Mouse (Mus musculus) midbrain, postnatal 0 days (tissue): ENCODE measurements around the gene Styxl1. TPM values are rescaled to one million over a fixed set of nuclear protein-coding genes. Genes with fewer than 3 reads are reported as not detected.

Experiments
- ATAC-seq: fragments of 200-750 bp; cut with Nextera tagmentation; 2 replicates; pipeline ENCODE4 v1.8.0; 2017; ENCODE audit warnings: moderate number of reproducible peaks, mild to moderate bottlenecking, moderate TSS enrichment, moderate library complexity; ENCODE audit not compliant: low FRiP score
- DNase-seq: peaks from one replicate; pipeline ENCODE4 v3.0.0-alpha.2; 2015; ENCODE audit warnings: low spot score
- H3K27ac ChIP-seq: fragments of 300-500 bp; sonication (generic); 2 replicates; pipeline ENCODE4 v1.5.1; 2014; ENCODE audit warnings: low read depth, mild to moderate bottlenecking, low read length, mixed read lengths
- H3K27me3 ChIP-seq: fragments of 300-500 bp; sonication (generic); 2 replicates; pipeline ENCODE4 v1.6.1; 2014; ENCODE audit warnings: low read length, control low read depth, mixed read lengths; ENCODE audit not compliant: insufficient read depth
- H3K36me3 ChIP-seq: fragments of 300-500 bp; sonication (generic); 2 replicates; pipeline ENCODE4 v1.6.1; 2014; ENCODE audit warnings: low read length, control low read depth, mixed read lengths; ENCODE audit not compliant: insufficient read depth
- H3K4me1 ChIP-seq: fragments of 300-500 bp; sonication (generic); 2 replicates; pipeline ENCODE4 v1.6.1; 2014; ENCODE audit warnings: mild to moderate bottlenecking, control low read depth, antibody characterized with exemption, low read length, mixed read lengths; ENCODE audit not compliant: insufficient read depth
- H3K4me2 ChIP-seq: fragments of 300-500 bp; sonication (generic); 2 replicates; pipeline ENCODE4 v1.6.1; 2014; ENCODE audit warnings: low read depth, mild to moderate bottlenecking, low read length, mixed read lengths; ENCODE audit not compliant: poor library complexity, severe bottlenecking
- H3K4me3 ChIP-seq: fragments of 300-500 bp; sonication (generic); 2 replicates; pipeline ENCODE4 v1.5.1; 2014; ENCODE audit warnings: low read depth, mild to moderate bottlenecking, low read length, moderate library complexity
- H3K9ac ChIP-seq: fragments of 300-500 bp; sonication (generic); replicated peaks from 2 replicates; pipeline ENCODE4 v1.6.1; 2014; ENCODE audit warnings: mild to moderate bottlenecking, low read length, moderate library complexity, mixed read lengths; ENCODE audit not compliant: poor library complexity, severe bottlenecking
- H3K9me3 ChIP-seq: fragments of 300-500 bp; sonication (generic); 2 replicates; pipeline ENCODE4 v1.6.1; 2016; ENCODE audit warnings: low read length, control low read depth
- CTCF ChIP-seq: IDR thresholded peaks from 2 replicates; pipeline ENCODE4 v1.5.1; 2016; ENCODE audit warnings: antibody characterized with exemption, mild to moderate bottlenecking
- WGBS: fragments of 180-500 bp; shearing (Covaris S2); extraction: QIAGEN DNeasy Blood & Tissue Kit; methylation state at CpG from one replicate; pipeline ENCODE4 v1.1.7; 2014; 5-methylcytosine and 5-hydroxymethylcytosine counted together
- microRNA-seq: library from miRNA; unstranded; fragments of <30 nt; microRNA quantifications from one replicate; pipeline ENCODE4, GENCODE M21; 2016; ENCODE audit warnings: borderline number of aligned reads
- polyA plus RNA-seq: library from polyadenylated mRNA; unstranded; fragments of >200 nt; fragmentation: Nextera tagmentation; extraction: Ambion mirVana; gene quantifications from 2 replicates; pipeline ENCODE4 v1.2.1, GENCODE M21; 2015
- total RNA-seq: library from RNA; depleted of rRNA; stranded (reverse); fragments of >200 nt; gene quantifications from 2 replicates; pipeline ENCODE4 v1.2.3, GENCODE M21; 2014; rRNA removed

Gene Styxl1
- total and polyA plus RNA-seq, 2 experiments from 2014 or later = 0.44 TPM; not detected in 1

DNA sequence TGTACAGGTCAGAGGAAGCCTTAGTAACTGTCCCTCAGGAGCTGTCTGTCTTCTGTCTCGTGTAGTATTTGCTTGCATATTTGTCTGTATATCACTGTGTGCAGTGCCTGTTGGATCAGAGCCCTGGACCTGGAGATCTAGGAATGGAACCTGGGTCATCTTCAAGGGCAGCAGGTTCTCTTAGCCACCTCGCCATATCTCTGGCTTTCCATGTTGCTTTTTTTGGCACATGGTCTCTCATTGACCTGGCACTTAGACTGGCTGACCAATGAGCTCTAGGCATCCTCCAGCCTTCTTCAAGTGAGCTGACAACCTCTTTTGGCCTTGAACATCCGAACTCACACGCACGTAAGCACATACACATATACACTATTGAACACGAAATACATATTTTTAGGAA, 76.0 kb downstream of the Styxl1 start:
- Histone ChIP-seq H3K9ac (no peak overlapping the region), H3K27ac (no peak overlapping the region), H3K9me3 (no peaks in the 10 kb centered on the region), H3K36me3 (peaks cover 3% of the 10 kb centered on the region), H3K4me2 (no peak overlapping the region), H3K4me3 (no peak overlapping the region), H3K4me1 (no peaks in the 10 kb centered on the region), H3K27me3 (no peaks in the 10 kb centered on the region)
- 92% methylated on average over 6 of the region's 6 CpGs for WGBS
- TF ChIP-seq CTCF = no peak
- ATAC-seq = no peak
- DNase-seq = no peak

DNA sequence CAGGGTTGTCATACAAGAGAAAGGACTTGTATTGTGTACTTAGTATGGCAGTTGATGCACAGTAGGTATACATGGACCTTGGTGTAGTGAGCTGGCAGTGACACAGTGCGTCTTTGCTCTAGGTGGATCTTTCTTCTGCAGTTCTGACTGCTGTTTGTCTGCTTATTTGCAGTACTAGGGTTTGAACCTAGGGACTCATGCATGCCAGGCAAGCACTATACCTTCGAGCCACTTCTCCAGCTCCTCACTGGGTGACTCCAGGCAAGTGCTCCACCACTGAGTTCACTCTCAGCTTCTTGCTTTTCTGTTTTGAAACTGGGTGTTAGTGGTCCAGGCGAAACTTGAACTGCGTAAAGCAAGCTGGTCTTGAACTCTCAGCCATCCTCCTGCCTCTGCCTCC, 76.6 kb downstream of the Styxl1 start:
- H3K4me2 ChIP-seq = no peak overlapping the region
- H3K9ac ChIP-seq = no peak overlapping the region
- TF ChIP-seq CTCF = no peak
- H3K9me3 ChIP-seq = no peaks in the 10 kb centered on the region
- H3K4me1 ChIP-seq = no peaks in the 10 kb centered on the region
- no peak for ATAC-seq
- H3K36me3 ChIP-seq = no peaks in the 10 kb centered on the region
- WGBS = 95% methylated on average over 4 of the region's 4 CpGs
- DNase-seq = no peak
- H3K27me3 ChIP-seq = no peaks in the 10 kb centered on the region
- H3K4me3 ChIP-seq = no peak overlapping the region
- H3K27ac ChIP-seq = no peak overlapping the region

DNA sequence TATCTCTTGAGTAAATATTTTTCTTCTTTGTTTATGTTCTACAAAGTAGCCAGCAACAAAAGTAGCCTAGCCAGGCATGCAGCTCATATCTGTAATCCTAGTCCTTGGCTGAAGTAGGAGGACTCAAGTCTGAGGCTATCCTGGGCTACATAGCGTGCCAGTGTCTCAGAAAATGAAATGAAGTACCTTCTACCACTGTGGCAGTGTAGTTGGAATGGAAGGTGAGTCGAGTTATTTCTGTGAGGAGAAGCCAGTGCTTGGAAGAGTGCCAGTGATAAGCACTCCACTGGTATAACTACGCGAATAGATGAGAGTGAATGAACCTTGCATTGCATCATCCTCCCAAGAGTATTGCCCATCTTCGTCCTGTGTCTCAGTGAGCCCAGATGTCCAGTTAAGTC, 80.5 kb downstream of the Styxl1 start:
- no peak for DNase-seq
- Histone ChIP-seq H3K9me3 (no peaks in the 10 kb centered on the region), H3K27me3 (no peaks in the 10 kb centered on the region), H3K36me3 (no peaks in the 10 kb centered on the region), H3K27ac (no peak overlapping the region), H3K4me2 (no peak overlapping the region), H3K9ac (no peak overlapping the region), H3K4me1 (no peaks in the 10 kb centered on the region), H3K4me3 (no peak overlapping the region)
- no peak for TF ChIP-seq CTCF
- WGBS = 90% methylated on average over 5 of the region's 5 CpGs
- ATAC-seq = no peak

Small RNAs within 50 kb of the gene (microRNA-seq; reads per million reads assigned to microRNA genes)
- not detected for gene Mir7034

Other genes with a start within 250 kb of the Styxl1 start
- gene Hip1, start 233.3 kb downstream of the Styxl1 start, total RNA-seq = 122 and 126 TPM in 2 replicates
- gene Hip1, start 233.3 kb downstream of the Styxl1 start, polyA plus RNA-seq = 24.9 and 28.3 TPM in 2 replicates
- not detected in 2 replicates for gene Ccl26, start 214.8 kb downstream of the Styxl1 start, total RNA-seq
- not detected in 2 replicates for gene Ccl26, start 214.8 kb downstream of the Styxl1 start, polyA plus RNA-seq
- gene Ccl24, start 205.3 kb downstream of the Styxl1 start, total RNA-seq = 0.66 and 2.2 TPM in 2 replicates
- 1.9 and 2.4 TPM in 2 replicates for gene Ccl24, start 205.3 kb downstream of the Styxl1 start, polyA plus RNA-seq
- gene Rhbdd2, start 145.8 kb downstream of the Styxl1 start, total RNA-seq = 31.3 and 31.8 TPM in 2 replicates
- 136 and 143 TPM in 2 replicates for gene Rhbdd2, start 145.8 kb downstream of the Styxl1 start, polyA plus RNA-seq
- gene Por, start 108.4 kb downstream of the Styxl1 start, total RNA-seq = 75.2 and 85.5 TPM in 2 replicates
- gene Por, start 108.4 kb downstream of the Styxl1 start, polyA plus RNA-seq = 94.1 and 96.5 TPM in 2 replicates
- 44.9 and 67.3 TPM in 2 replicates for gene Tmem120a, start 33.9 kb downstream of the Styxl1 start, total RNA-seq
- gene Tmem120a, start 33.9 kb downstream of the Styxl1 start, polyA plus RNA-seq = 99.2 and 100 TPM in 2 replicates
- 158 and 172 TPM in 2 replicates for gene Mdh2, start 95 bp upstream of the Styxl1 start, total RNA-seq
- gene Mdh2, start 95 bp upstream of the Styxl1 start, polyA plus RNA-seq = 656 and 707 TPM in 2 replicates
- gene Srrm3, start 28.5 kb upstream of the Styxl1 start, total RNA-seq = 85.2 and 123 TPM in 2 replicates
- gene Srrm3, start 28.5 kb upstream of the Styxl1 start, polyA plus RNA-seq = 52.5 and 58.8 TPM in 2 replicates
- 26.2 and 28.8 TPM in 2 replicates for gene Hspb1, start 109.5 kb upstream of the Styxl1 start, total RNA-seq
- 19.2 and 19.3 TPM in 2 replicates for gene Hspb1, start 109.5 kb upstream of the Styxl1 start, polyA plus RNA-seq
- gene Ywhag, start 156.2 kb upstream of the Styxl1 start, total RNA-seq = 357 and 411 TPM in 2 replicates
- 906 and 919 TPM in 2 replicates for gene Ywhag, start 156.2 kb upstream of the Styxl1 start, polyA plus RNA-seq
- gene Ssc4d, start 196.1 kb upstream of the Styxl1 start, total RNA-seq = 8.0 and 8.9 TPM in 2 replicates
- gene Ssc4d, start 196.1 kb upstream of the Styxl1 start, polyA plus RNA-seq = 3.6 TPM in 2 replicates
- 0.99 TPM in 1 of 2 replicates, not detected in the other for gene Zp3, start 201.7 kb upstream of the Styxl1 start, total RNA-seq
- gene Zp3, start 201.7 kb upstream of the Styxl1 start, polyA plus RNA-seq = 0.21 and 0.27 TPM in 2 replicates
- gene Dtx2, start 216.4 kb upstream of the Styxl1 start, total RNA-seq = 22.3 and 25.4 TPM in 2 replicates
- gene Dtx2, start 216.4 kb upstream of the Styxl1 start, polyA plus RNA-seq = 20.1 and 20.5 TPM in 2 replicates